Mouse (Mus musculus) neural tube, embryonic 12.5 days (tissue): Measurements from ENCODE around the gene Kcnj10. TPM values are rescaled to one million over a fixed set of nuclear protein-coding genes. Genes with fewer than 3 reads are reported as not detected.

ENCODE experiments used
- ATAC-seq: fragments of 200-750 bp; cut with Nextera tagmentation; 2 replicates; pipeline ENCODE4 v1.8.0; 2017; ENCODE audit warnings: low read depth, mild to moderate bottlenecking, moderate TSS enrichment, moderate library complexity; ENCODE audit not compliant: low FRiP score
- H3K27ac ChIP-seq: fragments of 300-500 bp; sonication (generic); 2 replicates; pipeline ENCODE4 v1.5.1; 2016
- H3K27me3 ChIP-seq: fragments of 300-500 bp; sonication (generic); replicated peaks from 2 replicates; pipeline ENCODE4 v1.6.1; 2016; ENCODE audit warnings: mild to moderate bottlenecking
- H3K36me3 ChIP-seq: fragments of 300-500 bp; sonication (generic); 2 replicates; pipeline ENCODE4 v1.6.1; 2016; ENCODE audit warnings: mild to moderate bottlenecking
- H3K4me1 ChIP-seq: fragments of 300-500 bp; sonication (generic); 2 replicates; pipeline ENCODE4 v1.6.1; 2016
- H3K4me2 ChIP-seq: fragments of 300-500 bp; sonication (generic); replicated peaks from 2 replicates; pipeline ENCODE4 v1.6.1; 2016; ENCODE audit warnings: mild to moderate bottlenecking
- H3K4me3 ChIP-seq: fragments of 300-500 bp; sonication (generic); 2 replicates; pipeline ENCODE4 v1.5.1; 2016
- H3K9ac ChIP-seq: fragments of 300-500 bp; sonication (generic); 2 replicates; pipeline ENCODE4 v1.6.1; 2016; ENCODE audit warnings: mild to moderate bottlenecking
- H3K9me3 ChIP-seq: fragments of 300-500 bp; sonication (generic); 2 replicates; pipeline ENCODE4 v1.6.1; 2016; ENCODE audit warnings: mild to moderate bottlenecking
- WGBS: fragments of 180-500 bp; shearing (Covaris S2); methylation state at CpG from one replicate; pipeline ENCODE4 v1.1.7; 2016; 5-methylcytosine and 5-hydroxymethylcytosine counted together
- polyA plus RNA-seq: library from polyadenylated mRNA; unstranded; fragments of >200 nt; fragmentation: Nextera tagmentation; extraction: Ambion mirVana; gene quantifications from 2 replicates; pipeline ENCODE4 v1.2.1, GENCODE M21; 2016

Gene Kcnj10
- polyA plus RNA-seq, 1 experiment from 2014 or later, result 1.3 TPM

GRCm38 (mm10) chr1:172420181-172420580, 79.2 kb downstream of the Kcnj10 start:
- Histone ChIP-seq H3K27ac (no peak overlapping the region), H3K27me3 (no peaks in the 10 kb centered on the region), H3K4me1 (no peaks in the 10 kb centered on the region), H3K4me2 (no peak overlapping the region), H3K4me3 (no peak overlapping the region), H3K36me3 (no peaks in the 10 kb centered on the region), H3K9ac (no peak overlapping the region), H3K9me3 (no peaks in the 10 kb centered on the region)
- ATAC-seq, result no peak
- WGBS, result 91% methylated on average over 6 of the region's 6 CpGs

- Histone ChIP-seq H3K4me3 (no peak overlapping the region), H3K27me3 (no peaks in the 10 kb centered on the region), H3K36me3 (no peaks in the 10 kb centered on the region), H3K4me1 (no peaks in the 10 kb centered on the region), H3K4me2 (no peak overlapping the region), H3K27ac (no peak overlapping the region), H3K9ac (no peak overlapping the region), H3K9me3 (no peaks in the 10 kb centered on the region)
- 68% methylated on average over 1 of the region's 1 CpGs for WGBS
- no peak for ATAC-seq
Observed at GRCm38 (mm10) chr1:172423393-172423792, 82.4 kb downstream of the Kcnj10 start.

Other genes with a start within 250 kb of the Kcnj10 start
- gene Pex19, start 214.5 kb upstream of the Kcnj10 start, polyA plus RNA-seq, result 191 TPM in 2 replicates
- gene Dcaf8, start 193.1 kb upstream of the Kcnj10 start, polyA plus RNA-seq, result 127 and 128 TPM in 2 replicates
- gene Pea15a, start 134.4 kb upstream of the Kcnj10 start, polyA plus RNA-seq, result 293 and 305 TPM in 2 replicates
- 2.1 TPM in 2 replicates for gene Casq1, start 121.3 kb upstream of the Kcnj10 start, polyA plus RNA-seq
- gene Atp1a4, start 82.8 kb upstream of the Kcnj10 start, polyA plus RNA-seq, result not detected in 2 replicates
- 165 and 171 TPM in 2 replicates for gene Igsf8, start 79.6 kb upstream of the Kcnj10 start, polyA plus RNA-seq
- gene Atp1a2, start 43.1 kb upstream of the Kcnj10 start, polyA plus RNA-seq, result 14.5 and 14.9 TPM in 2 replicates
- 1.4 and 1.6 TPM in 2 replicates for gene Kcnj9, start 11.9 kb upstream of the Kcnj10 start, polyA plus RNA-seq
- 8.3 and 9.4 TPM in 2 replicates for gene Pigm, start 35.3 kb downstream of the Kcnj10 start, polyA plus RNA-seq
- gene Slamf9, start 134.1 kb downstream of the Kcnj10 start, polyA plus RNA-seq, result 0.19 TPM in 1 of 2 replicates, not detected in the other
- 83.5 and 84.1 TPM in 2 replicates for gene Igsf9, start 140.6 kb downstream of the Kcnj10 start, polyA plus RNA-seq
- 105 and 131 TPM in 2 replicates for gene Tagln2, start 158.8 kb downstream of the Kcnj10 start, polyA plus RNA-seq
- gene Cfap45, start 179.6 kb downstream of the Kcnj10 start, polyA plus RNA-seq, result 2.3 and 2.5 TPM in 2 replicates
- 0.31 and 0.58 TPM in 2 replicates for gene Vsig8, start 214.7 kb downstream of the Kcnj10 start, polyA plus RNA-seq
- not detected in 2 replicates for gene Slamf8, start 249.4 kb downstream of the Kcnj10 start, polyA plus RNA-seq